Mouse (Mus musculus) brain, embryonic 14.5 days (tissue): ENCODE measurements at regions not wholly inside any gene's neighbourhood (a gene's known extent, or its start where the extent isn't known, plus 50 kb on each side); places are given as distances from the start of the nearest gene placed in this dataset.

Source experiments
- CTCF ChIP-seq: fragments of 200-500 bp; IDR thresholded peaks from 2 replicates; pipeline ENCODE4 v1.5.1; 2012; ENCODE audit warnings: inconsistent platforms, mild to moderate bottlenecking, moderate library complexity, borderline replicate concordance; ENCODE audit not compliant: insufficient read depth, insufficient read length; ENCODE audit errors: extremely low read depth
- POLR2A ChIP-seq: fragments of 200-500 bp; IDR thresholded peaks from 2 replicates; pipeline ENCODE4 v1.6.1; 2012; ENCODE audit warnings: mild to moderate bottlenecking, inconsistent platforms, borderline replicate concordance; ENCODE audit not compliant: poor library complexity, insufficient read depth, insufficient read length, severe bottlenecking; ENCODE audit errors: extremely low read depth

GRCm38 (mm10) chr8:65288687-65289086, 159.3 kb upstream of the BC030870 start:
- TF ChIP-seq POLR2A (no peak), CTCF (no peak)
